13 mouse cellular contexts compared by ENCODE assay signal in the genomic region with DNA sequence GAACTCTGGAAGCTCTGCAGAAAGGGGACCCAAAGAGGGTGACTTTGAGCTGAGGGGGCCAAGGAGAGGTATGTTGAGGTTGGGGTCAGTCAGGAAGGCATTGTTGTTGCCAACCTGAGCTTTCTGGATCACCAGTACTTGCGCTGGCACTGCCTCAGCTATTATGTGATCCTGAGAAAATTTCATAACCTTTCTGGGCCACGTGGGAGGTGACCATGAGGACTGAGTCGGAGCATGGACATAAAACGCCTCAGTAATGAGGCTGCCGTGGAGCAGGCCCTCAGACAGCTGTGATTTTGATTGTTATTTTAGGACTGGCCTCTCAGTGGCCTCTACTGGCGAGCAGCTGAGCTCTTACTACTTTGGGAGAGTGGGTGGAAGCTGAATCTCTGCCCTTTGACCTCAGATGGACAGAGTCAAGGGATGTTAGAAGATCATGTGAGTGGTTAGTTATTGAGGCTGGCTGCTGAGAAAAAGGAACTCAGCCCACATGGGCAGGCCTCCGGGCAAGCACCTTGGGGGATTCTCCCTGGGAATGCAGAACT.
DNase-seq lines count a peak whose midpoint lies in the region; ATAC-seq lines count a peak whose summit lies in the region.
"Had no signal": no experiment of that assay in that cellular context is flagged by ENCODE, and none has a peak within 500 bp of the region (broad histone marks: within the 10 kb centered on the region; RNA-seq: fewer than 3 reads in every experiment).

No protein-coding gene starts in this region.

- no peak overlapping the region for H3K4me2 ChIP-seq in hindbrain, embryonic 12.5 days (replicated peaks)
- H3K4me2 ChIP-seq: neural tube, embryonic 15.5 days had no signal

- no peaks in the 10 kb centered on the region; the same call in 1 of the 2 replicates for H3K4me1 ChIP-seq in hindbrain, embryonic 12.5 days
- H3K4me1 ChIP-seq: neural tube, embryonic 15.5 days had no signal

- no peak overlapping the region for H3K9ac ChIP-seq in hindbrain, embryonic 12.5 days
- H3K9ac ChIP-seq: liver, postnatal 0 days; neural tube, embryonic 15.5 days had no signal

- H3K4me3 ChIP-seq in hindbrain, embryonic 12.5 days: no peak overlapping the region
- H3K4me3 ChIP-seq: neural tube, embryonic 15.5 days had no signal

- H3K9me3 ChIP-seq in hindbrain, embryonic 12.5 days (replicated peaks): no peaks in the 10 kb centered on the region
- H3K9me3 ChIP-seq: neural tube, embryonic 15.5 days had no signal

- no peaks in the 10 kb centered on the region for H3K36me3 ChIP-seq in hindbrain, embryonic 12.5 days
- H3K36me3 ChIP-seq: neural tube, embryonic 15.5 days had no signal

- 46% methylated on average over 7 of the region's 7 CpGs for WGBS in hindbrain, embryonic 12.5 days

- no peak for ATAC-seq in hindbrain, embryonic 12.5 days (ENCODE audit: low FRiP score)
- no peak for ATAC-seq in erythroblast, adult 5-6 weeks (replicated peaks; ENCODE audit: low FRiP score, poor library complexity, severe bottlenecking)
- ATAC-seq: liver, postnatal 0 days had no signal

- DNase-seq in gastrocnemius, postnatal 25 days: peak; percentile 10
- no peak for DNase-seq in gastrocnemius, postnatal 4 days (ENCODE audit: low spot score in 2 of 2)
- peak; percentile 40 for DNase-seq in adrenal gland, postnatal 14 days
- DNase-seq in heart, postnatal 14 days: peak; percentile 9 to 49
- DNase-seq in kidney, postnatal 14 days: peak; percentile 74
- DNase-seq in left cerebral cortex, postnatal 36 days (ENCODE audit: low spot score in 2 of 2): no peak
- DNase-seq: cerebellum, postnatal 10 days; left cerebral cortex, postnatal 4 days; liver, postnatal 0 days; thymus, adult 18-20 months had no signal

- no peak overlapping the region for H3K27ac ChIP-seq in hindbrain, embryonic 12.5 days
- H3K27ac ChIP-seq: neural tube, embryonic 15.5 days had no signal

- H3K27me3 ChIP-seq in hindbrain, embryonic 12.5 days: no peaks in the 10 kb centered on the region; the same call in 1 of the 2 replicates
- H3K27me3 ChIP-seq: neural tube, embryonic 15.5 days had no signal

- intact Hi-C loops in heart, postnatal 14 days (cut with DNase I): no loop called here
- intact Hi-C loops in left cerebral cortex, postnatal 36 days (cut with DNase I): no loop called here

Comparison
In these comparisons a context has a peak if more than half of its experiments do, and no peak if none do; other contexts are left out.
1. DNase-seq: peak in gastrocnemius, postnatal 25 days (single experiment), adrenal gland, postnatal 14 days (single experiment), heart, postnatal 14 days (2 of 2) and kidney, postnatal 14 days (single experiment); none in gastrocnemius, postnatal 4 days (0 of 2) and left cerebral cortex, postnatal 36 days (0 of 2).